Mouse (Mus musculus) thymus, adult 2 months (tissue): Measurements from ENCODE around the gene Map3k5.

Experiments
- CTCF ChIP-seq: fragments of 200-500 bp; IDR thresholded peaks from 2 replicates; pipeline ENCODE4 v1.5.1; 2012; ENCODE audit warnings: mild to moderate bottlenecking, control low read depth, low read length, moderate library complexity, borderline replicate concordance; ENCODE audit not compliant: control insufficient read depth, poor library complexity, insufficient read depth; ENCODE audit errors: extremely low read depth
- POLR2A ChIP-seq: fragments of 200-500 bp; IDR thresholded peaks from 2 replicates; pipeline ENCODE4 v1.6.1; 2012; ENCODE audit warnings: mild to moderate bottlenecking, low read length, control low read depth, moderate library complexity; ENCODE audit not compliant: control insufficient read depth, poor library complexity, insufficient read depth; ENCODE audit errors: extremely low read depth

DNA sequence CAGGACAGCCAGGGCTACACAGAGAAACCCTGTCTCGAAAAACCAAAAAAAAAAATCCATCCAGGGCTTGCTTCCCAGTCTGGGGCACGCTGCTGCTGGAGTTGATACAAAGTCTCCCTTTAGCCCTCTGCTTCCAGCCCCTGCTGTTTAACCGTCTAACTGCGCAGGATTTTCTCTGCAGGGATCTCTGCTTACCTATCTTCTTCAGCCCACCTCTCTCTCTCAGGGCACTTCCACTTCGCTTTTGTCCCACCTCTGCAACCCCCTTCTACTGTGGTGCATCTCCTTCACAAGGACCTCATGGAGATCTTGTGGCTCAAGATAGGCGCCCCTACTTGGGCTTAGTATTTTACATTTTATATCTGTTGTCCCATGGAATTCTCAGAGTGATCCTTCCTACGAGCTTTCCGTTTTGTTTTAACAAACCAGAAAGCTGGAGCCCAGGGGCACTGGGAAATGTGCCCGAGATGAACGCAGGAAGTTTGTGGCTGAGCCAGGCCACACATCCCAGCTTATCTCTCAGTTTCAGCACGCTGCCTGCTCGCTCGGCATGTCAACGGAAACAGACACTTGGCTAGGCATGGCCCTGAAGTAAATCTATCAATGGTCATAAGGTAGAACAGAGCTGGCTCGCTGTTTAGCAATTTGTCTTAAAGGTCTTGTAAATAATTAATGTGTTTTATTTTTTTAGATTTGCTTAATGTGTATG, 201.2 kb downstream of the Map3k5 start:
- TF ChIP-seq CTCF, result no peak
- TF ChIP-seq POLR2A, result no peak
